Mouse (Mus musculus) spleen, adult 2 months (tissue): Measurements from ENCODE around the gene Nup205. TPM values are rescaled to one million over a fixed set of nuclear protein-coding genes. Genes with fewer than 3 reads are reported as not detected.

Experiments
- DNase-seq, 2 experiments: peaks; one replicate each; pipeline versions ENCODE4 v3.0.0 to v3.0.0-alpha.2; 2012 to 2021; ENCODE audit warnings: low spot score in 2 of 2, low read depth in 1 of 2
- H3K27ac ChIP-seq: fragments of 200-500 bp; 2 replicates; pipeline ENCODE4 v1.5.1; 2012; ENCODE audit warnings: low read length, inconsistent platforms; ENCODE audit not compliant: insufficient read depth
- H3K27me3 ChIP-seq: fragments of 200-500 bp; 2 replicates; pipeline ENCODE4 v1.6.1; 2012; ENCODE audit warnings: mild to moderate bottlenecking, moderate library complexity, low read length, inconsistent platforms; ENCODE audit not compliant: control insufficient read depth, insufficient read depth
- H3K36me3 ChIP-seq: fragments of 200-500 bp; 2 replicates; pipeline ENCODE4 v1.6.1; 2012; ENCODE audit warnings: mild to moderate bottlenecking, low read length, inconsistent platforms; ENCODE audit not compliant: control insufficient read depth, insufficient read depth
- H3K4me1 ChIP-seq: fragments of 200-500 bp; 2 replicates; pipeline ENCODE4 v1.6.1; 2011; ENCODE audit warnings: inconsistent platforms; ENCODE audit not compliant: control insufficient read depth, insufficient read depth, insufficient read length
- H3K4me3 ChIP-seq: fragments of 200-500 bp; 2 replicates; pipeline ENCODE4 v1.5.1; 2011; ENCODE audit warnings: mild to moderate bottlenecking, inconsistent platforms; ENCODE audit not compliant: insufficient read depth, insufficient read length; ENCODE audit errors: extremely low read depth
- CTCF ChIP-seq: fragments of 200-500 bp; IDR thresholded peaks from 2 replicates; pipeline ENCODE4 v1.5.1; 2011; ENCODE audit warnings: mild to moderate bottlenecking, inconsistent platforms; ENCODE audit not compliant: insufficient read depth, insufficient read length, insufficient replicate concordance; ENCODE audit errors: extremely low read depth
- POLR2A ChIP-seq: fragments of 200-500 bp; IDR thresholded peaks from 2 replicates; pipeline ENCODE4 v1.6.1; 2011; ENCODE audit warnings: low read depth, low read length, inconsistent platforms
- WGBS: fragments of 180-500 bp; shearing (Covaris S2); methylation state at CpG from one replicate; pipeline ENCODE4 v1.1.7; 2018; 5-methylcytosine and 5-hydroxymethylcytosine counted together
- polyA plus RNA-seq: library from polyadenylated mRNA; depleted of rRNA; stranded (reverse); fragments of >200 nt; gene quantifications from 2 replicates; pipeline ENCODE4 v1.2.3, GENCODE M21; 2012; rRNA removed

The Nup205 gene
- 11.8 and 13.2 TPM in 2 replicates for polyA plus RNA-seq

DNA sequence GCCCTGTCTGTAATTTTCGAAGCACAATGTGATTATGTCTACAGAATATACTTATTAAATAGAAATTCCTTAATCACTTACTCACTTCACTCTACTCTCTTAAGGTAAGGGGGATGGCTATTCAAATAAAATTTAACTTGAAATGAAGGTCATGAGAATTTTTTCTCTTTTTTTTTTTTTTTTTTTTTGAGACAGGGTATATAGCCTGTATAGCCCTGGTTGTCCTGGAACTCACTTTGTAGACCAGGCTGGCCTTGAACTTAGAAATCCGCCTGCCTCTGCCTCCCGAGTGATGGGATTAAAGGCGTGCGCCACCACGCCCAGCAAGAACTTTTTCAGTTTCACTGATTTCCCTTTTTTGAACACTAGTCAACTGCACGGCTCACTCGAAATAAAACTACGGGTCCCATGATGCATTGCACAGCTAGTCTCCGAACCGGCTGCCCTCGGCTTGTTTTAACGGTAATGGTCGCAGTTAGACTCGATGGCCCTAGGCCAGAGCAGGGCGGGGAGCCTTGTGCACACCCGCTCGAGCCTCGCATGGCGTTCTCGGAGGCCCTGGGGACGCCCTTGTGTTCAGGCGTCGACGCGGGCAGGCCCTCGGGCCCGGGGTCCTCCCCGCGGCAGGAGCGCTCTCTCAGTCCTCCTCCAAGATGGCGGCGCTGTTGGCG, at the start of gene Nup205:
TSS of gene Nup205 (plus strand) at position 443 of the 671 bp plus-strand sequence.
- no peaks in the 10 kb centered on the region for H3K27me3 ChIP-seq
- peak; percentile 74 to 81 for DNase-seq
- peak within 1 kb of the TSS; percentile 74 for H3K4me3 ChIP-seq
- H3K4me1 ChIP-seq, result peaks cover 4% of the 10 kb centered on the region; the same call in 1 of the 2 replicates
- TF ChIP-seq CTCF (no peak), POLR2A (no peak)
- WGBS, result 3% methylated on average over 34 of the region's 34 CpGs
- no peaks in the 10 kb centered on the region for H3K36me3 ChIP-seq
- peak within 1 kb of the TSS; percentile 95 for H3K27ac ChIP-seq

DNA sequence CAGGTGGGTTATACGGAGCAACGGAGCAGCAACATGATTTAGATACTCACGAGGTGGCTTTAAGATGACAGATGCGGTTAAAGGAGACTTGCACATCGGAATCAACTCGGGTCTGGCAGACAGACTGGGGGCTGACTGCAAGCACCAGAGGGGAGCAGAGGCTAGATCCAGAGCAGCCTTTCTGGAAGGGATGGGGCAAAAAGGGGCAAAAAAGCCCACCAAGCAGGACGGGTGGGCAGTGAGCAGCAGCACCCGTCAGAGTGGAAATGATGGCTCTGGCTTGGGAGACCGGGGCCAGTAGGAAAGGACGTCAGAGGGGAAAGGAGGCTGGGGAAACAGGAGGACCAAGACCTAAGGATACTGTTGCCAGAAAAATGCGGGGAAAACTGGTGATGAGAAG, 44.4 kb upstream of the Nup205 start:
- Histone ChIP-seq H3K4me1 (no peaks in the 10 kb centered on the region; the same call in 1 of the 2 replicates), H3K36me3 (no peaks in the 10 kb centered on the region), H3K4me3 (peak overlapping the region; percentile 89), H3K27me3 (no peaks in the 10 kb centered on the region), H3K27ac (peak overlapping the region; percentile 6; the same call in 1 of the 2 replicates)
- TF ChIP-seq CTCF (no peak), POLR2A (no peak)
- 1% methylated on average over 11 of the region's 11 CpGs for WGBS
- DNase-seq, result no peak

DNA sequence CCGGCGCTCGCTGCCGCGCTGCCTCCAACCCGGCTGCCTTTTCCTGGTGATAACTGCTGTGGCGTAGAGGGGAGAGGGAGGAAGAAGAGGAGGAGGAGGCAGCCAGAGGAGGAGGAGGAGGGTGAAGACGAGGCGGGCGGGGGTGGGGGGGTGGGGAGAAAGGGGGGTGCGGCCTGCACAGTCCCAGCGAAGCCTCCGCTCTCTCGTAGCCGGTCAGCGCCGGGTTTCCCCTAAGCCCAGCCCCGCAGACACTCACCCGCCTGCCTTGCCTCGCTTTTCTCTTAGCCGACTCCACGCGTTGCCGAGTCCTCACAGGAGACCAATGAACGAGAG, 44.0 kb upstream of the Nup205 start:
- H3K4me3 ChIP-seq, result peak overlapping the region; percentile 89
- under 1% methylated on average over 21 of the region's 25 CpGs for WGBS

DNA sequence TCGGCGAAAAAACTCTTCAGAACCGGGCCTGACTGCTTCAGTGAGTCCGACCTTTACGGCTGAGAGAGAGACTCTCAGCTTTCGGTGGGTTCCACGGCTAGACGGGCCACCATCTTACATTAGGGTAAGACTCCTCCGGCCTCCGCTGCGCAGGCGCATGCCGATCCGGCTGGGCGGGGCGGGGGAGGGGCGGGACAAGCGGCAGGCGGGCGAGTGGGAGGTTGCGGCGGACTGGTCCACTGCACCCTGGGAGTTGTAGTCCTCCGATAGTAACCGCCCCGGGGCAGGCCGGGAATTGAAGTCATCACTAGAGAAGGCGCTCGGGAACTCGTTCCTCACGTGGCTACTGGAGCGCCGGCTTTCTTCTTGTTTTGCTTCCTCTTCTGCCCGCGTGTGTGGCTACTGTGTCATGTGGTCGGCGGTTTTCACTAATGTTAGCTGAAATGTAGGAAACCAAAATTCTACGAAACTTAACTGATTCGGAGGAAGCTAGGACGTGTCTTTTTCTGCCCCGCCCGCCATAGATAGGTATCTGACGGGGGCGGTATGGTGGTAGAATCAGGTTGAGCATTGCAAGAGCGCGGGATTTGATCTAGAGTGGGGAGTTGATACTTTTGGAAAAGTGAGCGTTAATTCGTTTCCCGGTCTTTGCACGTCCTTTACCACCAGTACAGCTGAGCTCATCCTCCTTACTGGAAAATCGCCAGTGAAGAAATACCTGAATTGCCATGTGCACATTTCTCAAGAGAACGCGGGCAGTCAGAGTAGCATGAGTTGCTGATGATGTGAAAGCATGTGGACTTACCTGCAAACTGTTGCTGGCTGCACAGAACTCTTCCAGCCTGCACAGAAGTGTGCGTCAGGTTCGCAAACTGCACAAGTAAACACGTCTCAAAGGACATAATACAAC, 43.4 kb upstream of the Nup205 start, which contains the start of gene Cnot4:
TSS of gene Cnot4 (minus strand) at position 146 of the 910 bp plus-strand sequence.
- TF ChIP-seq CTCF (no peak), POLR2A (peak; percentile 79)
- peak within 1 kb of the TSS; percentile 89 for H3K4me3 ChIP-seq
- WGBS, result under 1% methylated on average over 55 of the region's 55 CpGs
- peak; percentile 98 to 99 for DNase-seq
- peak within 1 kb of the TSS; percentile 90 for H3K27ac ChIP-seq
- H3K36me3 ChIP-seq, result no peaks in the 10 kb centered on the region
- H3K4me1 ChIP-seq, result no peaks in the 10 kb centered on the region; the same call in 1 of the 2 replicates
- H3K27me3 ChIP-seq, result no peaks in the 10 kb centered on the region

More for the DNA sequence above, 44.0 kb upstream of the Nup205 start:
- no peaks in the 10 kb centered on the region for H3K36me3 ChIP-seq
- TF ChIP-seq POLR2A (no peak), CTCF (no peak)
- H3K27me3 ChIP-seq, result no peaks in the 10 kb centered on the region
- H3K4me1 ChIP-seq, result no peaks in the 10 kb centered on the region; the same call in 1 of the 2 replicates
- DNase-seq, result no peak
- peak overlapping the region; percentile 90 for H3K27ac ChIP-seq

DNA sequence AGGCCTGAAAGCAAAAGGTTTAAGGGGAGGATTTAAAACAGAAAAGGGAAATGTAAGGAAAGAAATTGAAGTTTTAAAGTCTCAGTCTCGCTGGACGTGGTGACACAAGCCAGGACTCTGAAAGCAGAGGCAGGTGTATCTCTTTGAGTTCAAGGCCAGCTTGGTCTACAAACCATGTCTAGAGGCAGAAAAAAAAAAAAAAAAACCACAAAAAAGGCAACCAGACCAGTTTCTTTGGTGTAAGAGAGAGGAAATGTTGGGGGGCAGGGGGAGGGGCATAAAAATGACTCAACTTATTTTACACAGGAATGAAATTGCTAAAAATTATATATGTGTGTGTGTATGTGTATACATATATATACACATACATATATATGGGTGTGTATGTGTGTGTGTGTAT, 42.4 kb upstream of the Nup205 start:
- DNase-seq, result no peak
- Histone ChIP-seq H3K4me3 (no peak overlapping the region), H3K36me3 (no peaks in the 10 kb centered on the region), H3K4me1 (no peaks in the 10 kb centered on the region; the same call in 1 of the 2 replicates), H3K27me3 (no peaks in the 10 kb centered on the region), H3K27ac (no peak overlapping the region)
- TF ChIP-seq CTCF, result no peak
- no peak for TF ChIP-seq POLR2A
- WGBS, result 25% methylated on average over 2 of the region's 2 CpGs

DNA sequence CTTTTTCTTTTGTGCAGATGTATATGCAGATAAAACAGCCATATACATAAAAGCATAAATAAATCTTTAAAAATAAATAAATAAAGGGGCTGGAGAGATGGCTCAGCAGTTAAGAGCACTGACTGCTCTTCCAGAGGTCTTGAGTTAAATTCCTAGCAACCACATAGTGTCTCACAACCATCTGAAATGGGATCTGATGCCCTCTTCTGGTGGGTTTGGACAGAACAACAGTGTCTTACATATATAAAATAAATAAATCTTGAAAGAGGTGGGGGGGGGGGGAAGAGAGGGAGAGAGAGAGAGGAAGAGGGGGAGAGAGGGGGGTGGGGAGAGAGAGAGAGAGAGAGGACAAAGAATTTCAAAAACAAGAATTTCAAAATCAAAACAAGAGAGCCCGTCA, 36.9 kb upstream of the Nup205 start:
- Histone ChIP-seq H3K27me3 (no peaks in the 10 kb centered on the region), H3K4me3 (no peak overlapping the region), H3K27ac (no peak overlapping the region), H3K4me1 (no peaks in the 10 kb centered on the region), H3K36me3 (no peaks in the 10 kb centered on the region)
- TF ChIP-seq POLR2A, result no peak
- TF ChIP-seq CTCF, result no peak
- DNase-seq, result no peak
- WGBS, result 96% methylated on average over 1 of the region's 1 CpGs
